Mouse (Mus musculus) kidney, adult 9 months (tissue): ENCODE measurements around the gene Pth2.
"Not testable (repeated sequence)": the region's sequence is repeated elsewhere in the genome, so short reads cannot be mapped to it uniquely, and the experiment has no call there.

Source experiments
- DNase-seq: peaks from one replicate; pipeline ENCODE4 v3.0.0; 2022

Gene Pth2

GRCm38 (mm10) chr7:45154096-45154992 lies 26.5 kb upstream of the Pth2 start, which contains the start of the genes Pih1d1 and Aldh16a1:
TSS of gene Pih1d1 (plus strand) at chr7:45154303.
TSS of gene Aldh16a1 (minus strand) at chr7:45154584.
- DNase-seq: peak; percentile 98

- DNase-seq: peak; percentile 70
These were observed 25.7 kb upstream of the Pth2 start for GRCm38 (mm10) chr7:45154993-45155514.

- DNase-seq: no peak
These were observed 25.2 kb upstream of the Pth2 start for GRCm38 (mm10) chr7:45155590-45155989.

GRCm38 (mm10) chr7:45156206-45156605 lies 24.6 kb upstream of the Pth2 start:
- DNase-seq: no peak

- no peak for DNase-seq
These were observed 23.3 kb upstream of the Pth2 start for GRCm38 (mm10) chr7:45157459-45157858.

GRCm38 (mm10) chr7:45158991-45159390 lies 21.8 kb upstream of the Pth2 start:
- DNase-seq: no peak

GRCm38 (mm10) chr7:45160316-45160800 lies 20.4 kb upstream of the Pth2 start:
- no peak for DNase-seq

GRCm38 (mm10) chr7:45160866-45161265 lies 19.9 kb upstream of the Pth2 start:
- no peak for DNase-seq

- DNase-seq: peak; percentile 89
These were observed 19.0 kb upstream of the Pth2 start for GRCm38 (mm10) chr7:45161612-45162473.

- DNase-seq: no peak
These were observed 18.2 kb upstream of the Pth2 start for GRCm38 (mm10) chr7:45162551-45162950.

- no peak for DNase-seq
These were observed 17.7 kb upstream of the Pth2 start for GRCm38 (mm10) chr7:45162996-45163615.

- DNase-seq: peak; percentile 31
These were observed 16.9 kb upstream of the Pth2 start, which contains the start of gene Slc17a7 for GRCm38 (mm10) chr7:45163735-45164490. TSS of gene Slc17a7 (plus strand) at chr7:45163949.

- DNase-seq: no peak
These were observed 16.0 kb upstream of the Pth2 start for GRCm38 (mm10) chr7:45164833-45165232.

- no peak for DNase-seq
These were observed 15.1 kb upstream of the Pth2 start for GRCm38 (mm10) chr7:45165701-45166100.

GRCm38 (mm10) chr7:45166950-45167401 lies 13.8 kb upstream of the Pth2 start:
- DNase-seq: no peak

GRCm38 (mm10) chr7:45167761-45168445 lies 12.9 kb upstream of the Pth2 start:
- DNase-seq: no peak

- DNase-seq: no peak
These were observed 12.1 kb upstream of the Pth2 start for GRCm38 (mm10) chr7:45168656-45169055.

- no peak for DNase-seq
These were observed 11.3 kb upstream of the Pth2 start for GRCm38 (mm10) chr7:45169495-45169894.

- DNase-seq: peak; percentile 22
These were observed 7.8 kb upstream of the Pth2 start for GRCm38 (mm10) chr7:45172974-45173373.

- not testable (repeated sequence) for DNase-seq
These were observed 7.0 kb upstream of the Pth2 start for GRCm38 (mm10) chr7:45173772-45174171.
